Mouse (Mus musculus): ENCODE data around the gene Pde4d. TPM values are rescaled to one million over a fixed set of nuclear protein-coding genes. Genes with fewer than 3 reads are reported as not detected.

Pde4d gene
- polyA plus RNA-seq, 1 experiment from 2014 or later = 29.2 TPM

DNA sequence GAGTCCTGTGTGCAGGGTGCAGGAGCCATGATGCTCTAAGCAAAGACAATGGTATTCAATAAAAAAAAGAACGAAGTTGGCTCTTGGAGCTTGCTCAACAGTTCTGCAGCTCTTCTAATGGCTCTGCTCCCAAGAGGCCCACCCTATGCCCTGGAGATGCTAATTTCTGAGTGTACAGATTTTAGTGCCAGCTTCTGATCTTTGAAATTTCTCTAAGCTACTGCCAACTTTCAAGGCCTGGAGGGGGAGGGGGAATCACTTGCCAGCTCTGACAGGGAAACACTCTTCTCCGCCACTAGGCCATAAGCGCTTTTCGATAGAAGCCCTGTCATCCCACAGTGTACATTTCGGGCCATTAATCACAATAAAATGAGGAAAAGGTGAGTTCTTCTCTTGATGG, 830.7 kb downstream of the Pde4d start:
- Histone ChIP-seq H3K36me3 (ENCODE audit: control insufficient read depth, insufficient read depth, low read length) (no peaks in the 10 kb centered on the region), H3K9me3 (ENCODE audit: control insufficient read depth, low read length) (peaks cover 5% of the 10 kb centered on the region), H3K27ac (replicated peaks in 1 of 2; ENCODE audit: control insufficient read depth in 1 of 2, insufficient read depth in 1 of 2, low read depth in 2 of 2, low read length in 2 of 2) (no peak overlapping the region), H3K4me1 (ENCODE audit: control insufficient read depth in 2 of 2, insufficient read depth in 2 of 2, low read length in 2 of 2) (no peaks in the 10 kb centered on the region), H3K4me3 (ENCODE audit: control insufficient read depth in 1 of 2, insufficient read depth in 1 of 2, low read depth in 1 of 2, low read length in 2 of 2) (no peak overlapping the region), H3K4me2 (ENCODE audit: low read length) (no peak overlapping the region), H3K27me3 (ENCODE audit: control insufficient read depth, insufficient read depth, low read length) (no peaks in the 10 kb centered on the region), H3K9ac (ENCODE audit: low read length) (no peak overlapping the region)
- WGBS = 87% methylated on average over 5 of the region's 5 CpGs
- ATAC-seq (ENCODE audit: insufficient number of reproducible peaks, insufficient read depth, low FRiP score, low read depth) = no peak

GRCm38 (mm10) chr13:109287465-109287864, 837.7 kb downstream of the Pde4d start:
- Histone ChIP-seq H3K9me3 (ENCODE audit: control insufficient read depth, low read length) (no peaks in the 10 kb centered on the region), H3K27me3 (ENCODE audit: control insufficient read depth, insufficient read depth, low read length) (no peaks in the 10 kb centered on the region), H3K4me3 (ENCODE audit: control insufficient read depth in 1 of 2, insufficient read depth in 1 of 2, low read depth in 1 of 2, low read length in 2 of 2) (no peak overlapping the region), H3K4me1 (ENCODE audit: control insufficient read depth in 2 of 2, insufficient read depth in 2 of 2, low read length in 2 of 2) (no peaks in the 10 kb centered on the region), H3K36me3 (ENCODE audit: control insufficient read depth, insufficient read depth, low read length) (no peaks in the 10 kb centered on the region), H3K27ac (replicated peaks in 1 of 2; ENCODE audit: control insufficient read depth in 1 of 2, insufficient read depth in 1 of 2, low read depth in 2 of 2, low read length in 2 of 2) (no peak overlapping the region), H3K9ac (ENCODE audit: low read length) (no peak overlapping the region), H3K4me2 (ENCODE audit: low read length) (no peak overlapping the region)
- WGBS = 85% methylated on average over 6 of the region's 6 CpGs
- no peak for ATAC-seq (ENCODE audit: insufficient number of reproducible peaks, insufficient read depth, low FRiP score, low read depth)

DNA sequence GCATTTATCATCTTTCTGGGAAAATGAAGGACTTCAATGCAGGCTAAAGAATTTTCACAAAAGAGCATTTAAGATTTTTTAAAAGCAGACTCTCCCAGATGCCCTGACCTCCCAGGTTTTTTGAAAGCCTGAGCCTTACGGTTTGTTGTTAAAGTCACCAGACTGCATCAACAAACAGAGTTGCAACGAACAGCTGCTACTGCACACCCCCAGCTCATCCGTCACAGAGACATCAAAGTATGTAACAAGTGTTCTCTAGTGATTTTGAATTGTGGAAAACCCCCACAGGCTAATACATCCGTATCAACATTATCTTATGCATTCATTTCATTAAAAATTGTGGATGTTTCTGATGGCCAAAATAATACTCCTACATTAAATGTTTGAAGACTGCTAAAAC, 841.2 kb downstream of the Pde4d start:
- Histone ChIP-seq H3K4me2 (ENCODE audit: low read length) (no peak overlapping the region), H3K36me3 (ENCODE audit: control insufficient read depth, insufficient read depth, low read length) (no peaks in the 10 kb centered on the region), H3K27me3 (ENCODE audit: control insufficient read depth, insufficient read depth, low read length) (no peaks in the 10 kb centered on the region), H3K27ac (replicated peaks in 1 of 2; ENCODE audit: control insufficient read depth in 1 of 2, insufficient read depth in 1 of 2, low read depth in 2 of 2, low read length in 2 of 2) (no peak overlapping the region), H3K4me1 (ENCODE audit: control insufficient read depth in 2 of 2, insufficient read depth in 2 of 2, low read length in 2 of 2) (peaks cover 3 to 18% of the 10 kb centered on the region in 2 experiments; a peak in 3 of 4 replicates), H3K9me3 (ENCODE audit: control insufficient read depth, low read length) (no peaks in the 10 kb centered on the region), H3K4me3 (ENCODE audit: control insufficient read depth in 1 of 2, insufficient read depth in 1 of 2, low read depth in 1 of 2, low read length in 2 of 2) (no peak overlapping the region), H3K9ac (ENCODE audit: low read length) (no peak overlapping the region)
- WGBS = 72% methylated on average over 4 of the region's 4 CpGs
- no peak for ATAC-seq (ENCODE audit: insufficient number of reproducible peaks, insufficient read depth, low FRiP score, low read depth)

- peaks cover 3 to 25% of the 10 kb centered on the region in 2 experiments; a peak in 3 of 4 replicates for H3K4me1 ChIP-seq (ENCODE audit: control insufficient read depth in 2 of 2, insufficient read depth in 2 of 2, low read length in 2 of 2)
- no peak for ATAC-seq (ENCODE audit: insufficient number of reproducible peaks, insufficient read depth, low FRiP score, low read depth)
- H3K9me3 ChIP-seq (ENCODE audit: control insufficient read depth, low read length) = no peaks in the 10 kb centered on the region
Observed at GRCm38 (mm10) chr13:109293011-109293410, 843.3 kb downstream of the Pde4d start.

GRCm38 (mm10) chr13:109296347-109297037, 846.7 kb downstream of the Pde4d start:
- no peaks in the 10 kb centered on the region for H3K9me3 ChIP-seq (ENCODE audit: control insufficient read depth, low read length)
- no peaks in the 10 kb centered on the region for H3K27me3 ChIP-seq (ENCODE audit: control insufficient read depth, insufficient read depth, low read length)
- no peaks in the 10 kb centered on the region for H3K36me3 ChIP-seq (ENCODE audit: control insufficient read depth, insufficient read depth, low read length)
- no peak overlapping the region for H3K9ac ChIP-seq (ENCODE audit: low read length)
- no peak overlapping the region for H3K4me3 ChIP-seq (ENCODE audit: control insufficient read depth in 1 of 2, insufficient read depth in 1 of 2, low read depth in 1 of 2, low read length in 2 of 2)
- peaks cover 3 to 25% of the 10 kb centered on the region in 2 experiments; a peak in 3 of 4 replicates for H3K4me1 ChIP-seq (ENCODE audit: control insufficient read depth in 2 of 2, insufficient read depth in 2 of 2, low read length in 2 of 2)
- no peak overlapping the region for H3K4me2 ChIP-seq (ENCODE audit: low read length)
- WGBS = 51% methylated on average over 3 of the region's 3 CpGs
- no peak for ATAC-seq (ENCODE audit: insufficient number of reproducible peaks, insufficient read depth, low FRiP score, low read depth)
- no peak overlapping the region for H3K27ac ChIP-seq (replicated peaks in 1 of 2; ENCODE audit: control insufficient read depth in 1 of 2, insufficient read depth in 1 of 2, low read depth in 2 of 2, low read length in 2 of 2)

More at GRCm38 (mm10) chr13:109293011-109293410, 843.3 kb downstream of the Pde4d start:
- Histone ChIP-seq H3K4me2 (ENCODE audit: low read length) (no peak overlapping the region), H3K27ac (replicated peaks in 1 of 2; ENCODE audit: control insufficient read depth in 1 of 2, insufficient read depth in 1 of 2, low read depth in 2 of 2, low read length in 2 of 2) (no peak overlapping the region), H3K36me3 (ENCODE audit: control insufficient read depth, insufficient read depth, low read length) (no peaks in the 10 kb centered on the region), H3K27me3 (ENCODE audit: control insufficient read depth, insufficient read depth, low read length) (no peaks in the 10 kb centered on the region), H3K9ac (ENCODE audit: low read length) (no peak overlapping the region), H3K4me3 (ENCODE audit: control insufficient read depth in 1 of 2, insufficient read depth in 1 of 2, low read depth in 1 of 2, low read length in 2 of 2) (no peak overlapping the region)

DNA sequence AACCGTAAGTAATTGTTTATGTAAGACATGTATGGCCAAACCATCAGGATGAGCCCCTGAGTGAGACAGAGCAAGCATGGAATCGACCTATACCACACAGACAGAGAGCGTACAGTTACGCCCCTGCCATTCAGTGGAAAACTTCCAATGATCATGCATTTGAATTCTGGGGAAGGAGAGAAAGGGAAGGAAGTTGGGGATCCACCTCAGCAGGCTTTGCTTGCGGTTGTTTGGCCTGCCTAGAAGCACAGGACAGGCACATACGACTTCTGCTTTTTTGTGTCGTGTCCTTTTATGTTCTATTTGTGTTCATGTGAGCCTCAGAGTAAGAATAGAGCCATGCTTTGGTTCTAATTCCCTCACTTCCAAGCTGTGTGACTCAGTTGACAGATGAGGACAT, 849.1 kb downstream of the Pde4d start:
- H3K9me3 ChIP-seq (ENCODE audit: control insufficient read depth, low read length) = no peaks in the 10 kb centered on the region
- H3K9ac ChIP-seq (ENCODE audit: low read length) = no peak overlapping the region
- ATAC-seq (ENCODE audit: insufficient number of reproducible peaks, insufficient read depth, low FRiP score, low read depth) = no peak
- H3K27ac ChIP-seq (replicated peaks in 1 of 2; ENCODE audit: control insufficient read depth in 1 of 2, insufficient read depth in 1 of 2, low read depth in 2 of 2, low read length in 2 of 2) = no peak overlapping the region
- peaks cover 3 to 25% of the 10 kb centered on the region in 2 experiments; a peak in 3 of 4 replicates for H3K4me1 ChIP-seq (ENCODE audit: control insufficient read depth in 2 of 2, insufficient read depth in 2 of 2, low read length in 2 of 2)
- no peaks in the 10 kb centered on the region for H3K36me3 ChIP-seq (ENCODE audit: control insufficient read depth, insufficient read depth, low read length)
- H3K4me3 ChIP-seq (ENCODE audit: control insufficient read depth in 1 of 2, insufficient read depth in 1 of 2, low read depth in 1 of 2, low read length in 2 of 2) = no peak overlapping the region
- no peaks in the 10 kb centered on the region for H3K27me3 ChIP-seq (ENCODE audit: control insufficient read depth, insufficient read depth, low read length)
- WGBS = 83% methylated on average over 7 of the region's 7 CpGs
- no peak overlapping the region for H3K4me2 ChIP-seq (ENCODE audit: low read length)

GRCm38 (mm10) chr13:109299511-109300250, 849.9 kb downstream of the Pde4d start:
- no peaks in the 10 kb centered on the region for H3K27me3 ChIP-seq (ENCODE audit: control insufficient read depth, insufficient read depth, low read length)
- H3K9me3 ChIP-seq (ENCODE audit: control insufficient read depth, low read length) = no peaks in the 10 kb centered on the region
- peaks cover 1 to 17% of the 10 kb centered on the region in 2 experiments; a peak in 3 of 4 replicates for H3K4me1 ChIP-seq (ENCODE audit: control insufficient read depth in 2 of 2, insufficient read depth in 2 of 2, low read length in 2 of 2)
- no peak overlapping the region for H3K27ac ChIP-seq (replicated peaks in 1 of 2; ENCODE audit: control insufficient read depth in 1 of 2, insufficient read depth in 1 of 2, low read depth in 2 of 2, low read length in 2 of 2)
- no peak overlapping the region for H3K4me3 ChIP-seq (ENCODE audit: control insufficient read depth in 1 of 2, insufficient read depth in 1 of 2, low read depth in 1 of 2, low read length in 2 of 2)
- H3K36me3 ChIP-seq (ENCODE audit: control insufficient read depth, insufficient read depth, low read length) = no peaks in the 10 kb centered on the region
- H3K9ac ChIP-seq (ENCODE audit: low read length) = no peak overlapping the region
- WGBS = 87% methylated on average over 12 of the region's 12 CpGs
- no peak overlapping the region for H3K4me2 ChIP-seq (ENCODE audit: low read length)
- ATAC-seq (ENCODE audit: insufficient number of reproducible peaks, insufficient read depth, low FRiP score, low read depth) = no peak
